Mouse (Mus musculus) heart, postnatal 4 days (tissue): ENCODE measurements at regions not wholly inside any gene's neighbourhood (a gene's known extent, or its start where the extent isn't known, plus 50 kb on each side); places are given as distances from the start of the nearest gene placed in this dataset.

ENCODE experiments used
- DNase-seq: peaks from one replicate; pipeline ENCODE4 v3.0.0; 2021

GRCm38 (mm10) chr8:76309200-76309599, 590.0 kb upstream of the Nr3c2 start:
- DNase-seq = peak; percentile 11

- DNase-seq = no peak
Observed at GRCm38 (mm10) chr8:76328540-76328939, 570.7 kb upstream of the Nr3c2 start.

DNA sequence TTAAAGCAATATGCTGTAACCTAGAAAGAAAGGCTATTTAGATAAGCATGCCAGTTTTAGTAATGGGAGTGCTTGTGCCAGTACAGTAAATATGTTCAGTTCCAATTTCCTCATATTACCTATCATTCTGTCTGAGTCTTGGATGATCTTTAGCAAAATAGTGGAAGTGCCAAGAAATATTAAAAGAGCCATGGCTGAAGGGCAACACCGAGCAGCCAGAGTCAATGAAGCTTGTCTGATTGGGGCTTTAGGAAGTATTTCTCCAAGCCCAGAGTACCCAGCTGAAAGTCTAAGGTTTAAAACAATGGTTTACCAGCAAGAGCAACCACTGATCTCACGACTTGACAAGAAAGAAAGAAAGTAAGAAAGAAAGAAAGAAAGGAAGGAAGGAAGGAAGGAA, 556.2 kb upstream of the Nr3c2 start:
- no peak for DNase-seq

- DNase-seq = peak; percentile 8
Observed at GRCm38 (mm10) chr8:76346150-76346549, 553.1 kb upstream of the Nr3c2 start.

DNA sequence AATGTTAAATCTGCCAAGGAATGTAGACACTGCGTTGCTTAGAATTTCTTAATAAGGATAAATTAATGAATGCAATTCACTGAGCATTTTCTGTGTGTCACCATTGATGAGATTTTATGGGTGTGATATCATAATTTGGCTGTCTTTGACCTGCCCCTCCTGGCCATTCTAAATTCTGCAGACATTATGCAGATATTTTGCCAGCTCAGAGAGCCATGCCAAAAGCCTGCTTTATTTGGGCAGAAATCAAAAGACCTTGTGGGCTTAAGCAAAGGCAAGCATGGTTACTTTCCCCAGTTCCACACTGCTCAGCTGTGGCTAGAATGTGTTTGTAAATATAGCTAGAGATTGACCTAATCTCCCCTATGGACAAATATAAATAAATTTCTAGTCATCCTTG, 552.4 kb upstream of the Nr3c2 start:
- peak; percentile 13 for DNase-seq

- DNase-seq = no peak
Observed at GRCm38 (mm10) chr8:76374314-76374713, 524.9 kb upstream of the Nr3c2 start.

GRCm38 (mm10) chr8:76377711-76378110, 521.5 kb upstream of the Nr3c2 start:
- no peak for DNase-seq

DNA sequence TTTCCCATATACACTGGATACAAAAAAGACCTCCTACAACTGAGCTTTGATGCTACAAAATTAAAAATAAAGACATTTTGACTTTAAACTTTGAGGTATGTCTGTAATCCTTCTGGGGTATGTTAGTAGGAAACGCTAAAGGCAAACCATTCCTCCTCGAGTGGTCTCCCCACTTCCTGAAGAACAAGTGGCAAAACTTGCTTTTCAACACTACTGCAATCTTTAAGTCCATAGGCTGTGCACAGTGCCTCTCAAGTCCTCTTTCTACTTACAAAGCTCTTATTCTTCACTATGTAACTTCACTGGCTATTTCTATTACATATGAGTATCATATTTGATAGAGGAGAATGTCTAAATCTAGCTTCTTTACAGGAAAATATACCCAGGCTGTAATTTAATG, 517.6 kb upstream of the Nr3c2 start:
- DNase-seq = no peak

DNA sequence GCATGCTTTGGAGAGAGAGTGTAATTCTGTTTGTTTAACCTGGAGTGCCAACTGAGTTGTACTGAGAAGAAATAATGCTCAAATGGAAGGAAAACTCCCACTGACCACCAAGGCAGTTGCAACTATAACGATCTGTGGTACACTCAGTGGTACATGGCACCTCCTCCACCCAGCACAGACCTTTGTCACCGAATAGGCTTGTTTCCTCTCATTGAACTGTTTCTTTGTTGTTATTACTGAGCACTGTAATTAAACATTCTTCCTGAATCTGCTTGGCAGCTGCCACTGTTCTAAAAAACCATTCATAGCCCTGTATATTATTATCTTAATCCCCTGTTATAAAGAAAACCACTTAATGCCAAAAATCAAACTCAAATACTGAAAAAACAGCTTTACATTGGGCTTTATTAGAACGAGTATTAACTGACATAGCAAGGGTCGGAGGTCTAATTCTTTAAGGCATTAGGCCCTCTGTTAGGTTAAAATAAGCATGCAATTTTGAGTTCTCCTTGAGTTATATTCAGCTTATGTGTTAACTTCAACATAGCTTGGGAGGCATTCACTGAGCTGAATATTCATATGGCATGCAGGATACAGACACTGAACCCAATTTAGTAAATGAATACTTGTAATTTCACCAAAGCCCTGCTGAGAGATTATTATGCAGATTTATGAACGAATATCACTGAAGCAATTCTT, 515.5 kb upstream of the Nr3c2 start:
- no peak for DNase-seq

- DNase-seq = no peak
Observed at GRCm38 (mm10) chr8:76384282-76384637, 515.0 kb upstream of the Nr3c2 start.

DNA sequence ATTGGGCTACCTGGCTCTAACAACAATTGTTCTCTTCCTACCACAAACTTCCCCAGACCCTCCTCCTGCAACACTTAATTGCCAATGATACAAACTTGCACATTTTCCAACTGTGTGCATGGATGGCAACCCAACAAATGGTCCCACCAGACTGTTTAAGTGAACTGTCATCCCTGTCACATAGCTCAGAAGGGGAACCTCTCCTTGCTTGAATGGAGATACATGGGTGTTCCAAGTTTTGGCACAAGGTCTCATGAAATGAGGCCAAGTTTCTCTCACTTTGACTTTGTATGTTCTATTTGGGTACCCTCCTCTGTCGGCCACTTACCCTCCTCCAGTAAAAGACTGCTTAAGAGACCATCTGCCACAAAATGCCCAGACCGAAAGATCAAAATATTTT, 507.2 kb upstream of the Nr3c2 start:
- no peak for DNase-seq

DNA sequence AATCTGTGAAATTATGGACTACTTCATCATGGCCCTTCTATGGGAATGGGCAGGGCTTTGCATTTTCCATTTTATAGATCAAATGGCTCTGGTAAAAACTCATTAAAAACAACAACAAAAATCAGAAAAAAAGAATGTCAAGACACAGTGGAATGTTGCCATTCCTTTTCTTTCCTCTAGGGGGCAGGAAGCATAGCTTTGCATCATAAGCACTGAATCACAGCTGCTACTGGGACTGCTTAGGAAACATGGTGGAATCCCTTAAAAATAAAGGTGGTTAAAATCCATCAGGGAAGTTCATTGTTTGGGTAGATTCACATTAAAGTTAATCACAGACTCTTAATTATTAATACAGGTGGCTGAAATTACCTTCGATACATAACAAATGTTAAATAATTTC, 476.8 kb upstream of the Nr3c2 start:
- DNase-seq = no peak

DNA sequence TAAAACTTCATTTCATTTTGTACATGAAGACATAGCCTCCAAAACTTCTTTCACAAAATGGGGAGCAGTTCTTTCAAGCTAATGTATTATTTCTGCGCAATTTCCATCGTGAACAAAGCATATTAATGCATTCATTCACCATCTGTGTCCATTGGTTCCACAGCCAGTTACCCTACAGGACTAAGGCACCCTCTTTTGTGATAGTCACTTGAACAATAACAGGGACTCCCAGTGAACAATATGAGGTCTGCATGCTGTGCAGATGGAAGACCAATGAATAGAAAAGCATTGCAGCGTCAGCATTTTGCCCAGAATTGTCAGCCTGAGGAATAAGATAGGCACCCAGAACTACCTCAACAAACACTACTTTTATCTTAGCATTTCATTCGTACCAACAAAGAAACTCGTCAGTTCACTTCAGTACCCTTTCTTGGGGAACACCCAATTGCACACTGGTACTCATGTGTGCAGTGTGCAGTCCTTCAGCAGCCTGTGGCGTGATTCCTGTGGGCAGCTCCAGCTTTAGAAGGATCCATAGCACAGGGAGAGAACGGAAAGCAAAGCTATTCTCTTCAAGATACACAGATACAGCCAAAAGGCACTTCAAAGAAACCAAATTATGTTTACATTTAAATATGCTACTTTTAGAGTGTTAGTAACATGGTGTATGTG, 476.2 kb upstream of the Nr3c2 start:
- DNase-seq = no peak

DNA sequence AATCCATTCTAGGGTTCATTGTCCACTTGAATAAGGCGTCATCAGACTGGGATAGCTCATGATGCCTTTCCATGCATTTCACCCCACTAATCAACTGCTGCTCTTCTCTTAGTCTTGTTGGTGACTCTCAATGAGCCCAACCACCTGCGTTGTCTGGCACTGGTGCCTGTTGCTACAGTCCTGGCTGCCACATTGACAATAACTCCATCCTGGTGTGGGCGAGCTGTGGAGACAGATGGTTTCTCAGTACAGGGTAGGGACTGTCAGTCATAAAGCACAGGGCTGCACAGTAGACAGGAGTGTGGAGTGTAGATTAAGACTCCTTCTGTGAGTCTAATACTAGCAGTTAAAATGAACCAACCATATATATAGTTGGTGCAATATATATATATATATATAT, 469.4 kb upstream of the Nr3c2 start:
- no peak for DNase-seq

DNA sequence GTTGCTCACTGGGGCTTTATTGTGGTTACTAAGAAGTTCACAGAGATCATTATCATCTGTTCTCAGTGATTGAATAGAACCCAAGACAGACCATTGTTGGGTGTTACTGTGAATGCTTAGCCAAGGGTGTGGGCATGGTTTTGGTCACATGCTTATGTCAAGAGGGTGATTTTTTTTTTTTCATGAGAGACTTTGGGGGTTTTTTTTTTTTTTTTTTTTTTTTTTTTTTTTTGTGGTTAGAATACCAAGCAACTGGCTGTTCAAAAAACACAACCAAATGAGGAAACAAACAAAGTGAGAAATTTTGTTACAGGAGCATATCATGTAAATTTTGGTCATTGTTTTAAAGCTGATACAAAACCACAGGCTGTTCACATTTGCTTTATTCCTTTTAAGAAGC, 466.4 kb upstream of the Nr3c2 start:
- DNase-seq = no peak

DNA sequence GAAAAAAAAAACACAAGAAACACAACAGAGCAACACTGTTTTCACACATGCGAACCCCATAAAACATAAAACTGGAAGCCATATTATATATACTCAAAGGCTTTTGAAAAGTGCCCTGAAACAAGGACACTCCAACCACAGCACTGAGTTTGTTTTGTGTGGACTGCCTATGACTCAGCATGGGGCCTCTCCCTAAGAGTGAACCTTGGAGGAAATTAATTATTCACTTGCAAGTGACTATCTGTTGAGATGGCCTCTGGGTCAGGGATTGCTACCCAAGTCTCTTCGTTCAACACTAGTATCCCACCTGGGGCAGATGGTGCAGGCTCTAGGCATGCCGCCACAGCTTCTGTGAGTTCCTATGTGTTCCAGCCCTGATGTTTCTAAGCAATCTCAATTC, 461.3 kb upstream of the Nr3c2 start:
- no peak for DNase-seq

DNA sequence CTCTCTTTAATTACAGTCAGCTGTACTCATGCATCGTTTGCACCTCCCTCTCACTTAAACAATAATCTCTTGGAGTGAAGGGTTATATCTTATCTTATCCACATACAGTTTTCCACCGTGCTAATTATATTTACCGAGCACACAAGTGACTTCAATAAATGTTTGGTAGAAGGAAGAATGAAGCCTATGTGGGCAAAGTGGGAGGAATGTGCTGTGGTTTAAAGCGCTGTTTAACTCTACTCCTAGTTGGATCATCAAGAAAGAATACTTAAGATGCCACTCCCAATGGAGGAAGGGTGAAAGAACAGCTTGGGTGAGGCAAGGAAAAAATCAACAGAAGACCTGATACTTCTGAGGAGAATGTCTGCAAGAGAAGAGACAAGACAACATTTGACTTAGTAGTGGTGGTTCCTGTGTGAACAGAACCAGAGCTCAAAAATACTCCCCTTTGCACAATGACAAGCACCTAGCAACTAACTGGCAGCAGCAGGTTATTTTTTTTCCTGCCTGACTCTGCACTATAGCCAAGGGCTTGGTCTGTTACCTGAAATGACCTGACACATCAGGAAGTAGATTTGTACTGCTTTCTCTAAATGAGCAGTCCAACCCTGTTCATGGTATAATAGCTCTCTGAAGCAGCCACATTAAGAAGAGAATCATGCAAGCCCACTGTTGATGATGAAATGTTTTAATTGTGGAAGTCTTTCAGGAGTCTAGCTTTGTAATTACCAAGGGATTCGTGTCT, 424.6 kb upstream of the Nr3c2 start:
- DNase-seq = no peak

GRCm38 (mm10) chr8:76478966-76479365, 420.3 kb upstream of the Nr3c2 start:
- no peak for DNase-seq

DNA sequence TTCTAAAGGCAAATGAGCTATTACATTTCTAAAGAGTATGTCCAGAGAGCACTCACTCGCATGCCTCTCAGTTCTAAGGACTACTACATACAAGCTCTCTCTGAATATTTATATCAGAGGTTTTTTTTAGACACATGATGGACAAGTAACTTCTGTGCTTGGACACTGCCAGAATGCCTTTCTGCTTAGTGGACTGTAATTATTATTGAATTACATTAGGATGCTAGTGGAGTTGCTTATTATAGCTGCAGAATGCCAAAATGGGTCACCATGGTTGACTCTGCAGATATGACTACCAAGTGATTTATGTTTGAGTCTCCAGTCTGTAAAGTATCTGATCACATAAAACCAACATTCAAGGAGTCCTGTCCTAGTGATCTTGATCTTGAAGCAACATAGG, 395.6 kb upstream of the Nr3c2 start:
- DNase-seq = no peak

- no peak for DNase-seq
Observed at GRCm38 (mm10) chr8:76507247-76507646, 392.0 kb upstream of the Nr3c2 start.

GRCm38 (mm10) chr8:76509201-76509600, 390.0 kb upstream of the Nr3c2 start:
- DNase-seq = no peak

- DNase-seq = no peak
Observed at GRCm38 (mm10) chr8:76514132-76514531, 385.1 kb upstream of the Nr3c2 start.

GRCm38 (mm10) chr8:76538806-76539480, 360.3 kb upstream of the Nr3c2 start:
- no peak for DNase-seq
